Mouse (Mus musculus) spleen, adult 2 months (tissue): ENCODE results near the gene Ahdc1. TPM values are rescaled to one million over a fixed set of nuclear protein-coding genes. Genes with fewer than 3 reads are reported as not detected.

Experiments used
- DNase-seq, 2 experiments: peaks; one replicate each; pipeline versions ENCODE4 v3.0.0 to v3.0.0-alpha.2; 2012 to 2021; ENCODE audit warnings: low spot score in 2 of 2, low read depth in 1 of 2
- H3K27ac ChIP-seq: fragments of 200-500 bp; 2 replicates; pipeline ENCODE4 v1.5.1; 2012; ENCODE audit warnings: low read length, inconsistent platforms; ENCODE audit not compliant: insufficient read depth
- H3K27me3 ChIP-seq: fragments of 200-500 bp; 2 replicates; pipeline ENCODE4 v1.6.1; 2012; ENCODE audit warnings: mild to moderate bottlenecking, moderate library complexity, low read length, inconsistent platforms; ENCODE audit not compliant: control insufficient read depth, insufficient read depth
- H3K36me3 ChIP-seq: fragments of 200-500 bp; 2 replicates; pipeline ENCODE4 v1.6.1; 2012; ENCODE audit warnings: mild to moderate bottlenecking, low read length, inconsistent platforms; ENCODE audit not compliant: control insufficient read depth, insufficient read depth
- H3K4me1 ChIP-seq: fragments of 200-500 bp; 2 replicates; pipeline ENCODE4 v1.6.1; 2011; ENCODE audit warnings: inconsistent platforms; ENCODE audit not compliant: control insufficient read depth, insufficient read depth, insufficient read length
- H3K4me3 ChIP-seq: fragments of 200-500 bp; 2 replicates; pipeline ENCODE4 v1.5.1; 2011; ENCODE audit warnings: mild to moderate bottlenecking, inconsistent platforms; ENCODE audit not compliant: insufficient read depth, insufficient read length; ENCODE audit errors: extremely low read depth
- CTCF ChIP-seq: fragments of 200-500 bp; IDR thresholded peaks from 2 replicates; pipeline ENCODE4 v1.5.1; 2011; ENCODE audit warnings: mild to moderate bottlenecking, inconsistent platforms; ENCODE audit not compliant: insufficient read depth, insufficient read length, insufficient replicate concordance; ENCODE audit errors: extremely low read depth
- POLR2A ChIP-seq: fragments of 200-500 bp; IDR thresholded peaks from 2 replicates; pipeline ENCODE4 v1.6.1; 2011; ENCODE audit warnings: low read depth, low read length, inconsistent platforms
- WGBS: fragments of 180-500 bp; shearing (Covaris S2); methylation state at CpG from one replicate; pipeline ENCODE4 v1.1.7; 2018; 5-methylcytosine and 5-hydroxymethylcytosine counted together
- polyA plus RNA-seq: library from polyadenylated mRNA; depleted of rRNA; stranded (reverse); fragments of >200 nt; gene quantifications from 2 replicates; pipeline ENCODE4 v1.2.3, GENCODE M21; 2012

The Ahdc1 gene
- polyA plus RNA-seq, 1 experiment, result 24.3 TPM

DNA sequence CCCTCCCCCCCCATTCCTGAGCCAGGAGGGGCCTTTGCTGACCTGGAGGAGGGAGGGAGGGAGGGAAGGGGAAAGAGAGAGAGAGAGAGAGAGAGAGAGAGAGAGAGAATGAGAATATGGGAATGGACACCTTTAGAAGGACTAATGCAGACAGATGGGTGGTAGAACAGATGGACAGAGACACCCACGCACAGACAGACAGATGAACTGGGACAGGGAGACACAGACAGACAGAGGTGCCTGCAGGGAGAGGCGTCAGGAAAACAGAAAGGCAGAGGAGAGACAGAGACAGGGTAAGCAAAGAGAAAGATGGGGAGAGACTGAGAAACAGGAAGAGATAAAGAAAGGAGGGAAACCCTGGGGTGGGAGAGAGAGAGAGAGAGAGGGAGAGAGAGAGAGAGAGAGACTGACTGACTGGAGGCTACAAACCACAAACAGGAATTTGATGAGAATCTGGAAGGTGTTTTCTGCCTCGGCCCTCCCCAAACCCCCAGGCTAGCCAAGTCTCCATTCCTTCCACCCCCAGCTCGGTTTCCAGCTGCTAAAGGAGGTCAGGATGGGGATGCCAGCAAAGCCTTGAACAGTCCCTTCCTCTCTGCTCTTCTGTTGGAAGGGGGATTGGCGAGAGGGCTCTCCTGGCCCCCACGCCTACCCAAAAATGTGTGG lies 6.7 kb downstream of the Ahdc1 start:
- TF ChIP-seq POLR2A, result no peak
- TF ChIP-seq CTCF, result no peak
- 57% methylated on average over 6 of the region's 6 CpGs for WGBS
- Histone ChIP-seq H3K27me3 (no peaks in the 10 kb centered on the region), H3K4me3 (no peak overlapping the region), H3K27ac (no peak overlapping the region), H3K36me3 (0 out of 2 replicates have a peak, but pooled peaks cover 1% of the 10 kb centered on the region), H3K4me1 (peaks cover 21% of the 10 kb centered on the region)
- DNase-seq, result no peak

DNA sequence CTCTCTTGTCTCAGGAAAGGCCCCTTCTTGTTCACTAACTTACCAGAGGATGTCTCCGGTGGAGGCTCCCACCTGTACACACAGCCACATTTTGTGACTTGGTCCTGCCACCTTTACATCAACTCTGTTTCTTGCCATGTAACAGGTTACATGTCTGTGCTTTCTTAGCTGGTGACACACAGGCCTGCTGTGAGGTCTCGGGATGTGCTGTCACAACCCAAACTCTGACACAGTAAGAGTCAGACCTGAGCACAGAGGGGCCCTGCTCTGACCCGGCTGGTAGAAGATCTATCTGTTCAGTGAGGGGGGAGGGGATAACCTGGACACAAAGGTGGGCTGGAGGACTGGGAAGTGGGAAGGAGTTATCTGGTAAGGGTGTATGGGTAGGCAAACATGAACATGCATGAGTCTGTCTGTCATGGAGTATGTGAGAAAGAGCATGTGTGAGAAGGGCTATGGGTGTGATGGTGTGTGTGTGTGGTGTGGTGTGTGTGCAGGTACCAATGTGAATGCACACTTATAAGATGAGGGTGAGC lies 7.3 kb downstream of the Ahdc1 start:
- Histone ChIP-seq H3K27me3 (no peaks in the 10 kb centered on the region), H3K4me3 (no peak overlapping the region), H3K4me1 (peaks cover 18% of the 10 kb centered on the region), H3K27ac (no peak overlapping the region), H3K36me3 (0 out of 2 replicates have a peak, but pooled peaks cover 1% of the 10 kb centered on the region)
- TF ChIP-seq POLR2A, result no peak
- no peak for TF ChIP-seq CTCF
- 80% methylated on average over 3 of the region's 3 CpGs for WGBS
- DNase-seq, result no peak

- Histone ChIP-seq H3K4me1 (peaks cover 9% of the 10 kb centered on the region), H3K27me3 (no peaks in the 10 kb centered on the region), H3K36me3 (0 out of 2 replicates have a peak, but pooled peaks cover 1% of the 10 kb centered on the region), H3K4me3 (no peak overlapping the region), H3K27ac (no peak overlapping the region)
- TF ChIP-seq CTCF (no peak), POLR2A (no peak)
- DNase-seq, result no peak
- 87% methylated on average over 5 of the region's 6 CpGs for WGBS
These were observed 9.7 kb downstream of the Ahdc1 start for GRCm38 (mm10) chr4:133020721-133021120.

- Histone ChIP-seq H3K36me3 (0 out of 2 replicates have a peak, but pooled peaks cover 1% of the 10 kb centered on the region), H3K4me1 (peaks cover 9% of the 10 kb centered on the region), H3K27ac (no peak overlapping the region), H3K27me3 (no peaks in the 10 kb centered on the region), H3K4me3 (no peak overlapping the region)
- 78% methylated on average over 9 of the region's 9 CpGs for WGBS
- TF ChIP-seq CTCF (no peak), POLR2A (no peak)
- no peak for DNase-seq
These were observed 10.2 kb downstream of the Ahdc1 start for GRCm38 (mm10) chr4:133021181-133021671.

- H3K27me3 ChIP-seq, result no peaks in the 10 kb centered on the region
- H3K4me3 ChIP-seq, result no peak overlapping the region
- peaks cover 6% of the 10 kb centered on the region for H3K4me1 ChIP-seq
- 96% methylated on average over 14 of the region's 14 CpGs for WGBS
- no peak for DNase-seq
- no peaks in the 10 kb centered on the region for H3K36me3 ChIP-seq
- no peak overlapping the region for H3K27ac ChIP-seq
- TF ChIP-seq POLR2A (no peak), CTCF (no peak)
These were observed 11.2 kb downstream of the Ahdc1 start for GRCm38 (mm10) chr4:133022217-133022616.

- H3K4me1 ChIP-seq, result peaks cover 4% of the 10 kb centered on the region; the same call in 1 of the 2 replicates
- TF ChIP-seq CTCF, result no peak
- no peak for TF ChIP-seq POLR2A
These were observed 12.0 kb downstream of the Ahdc1 start for GRCm38 (mm10) chr4:133022954-133023635.

More at GRCm38 (mm10) chr4:133022954-133023635, 12.0 kb downstream of the Ahdc1 start:
- H3K27ac ChIP-seq, result no peak overlapping the region
- 80% methylated on average over 14 of the region's 14 CpGs for WGBS
- no peaks in the 10 kb centered on the region for H3K36me3 ChIP-seq
- no peaks in the 10 kb centered on the region for H3K27me3 ChIP-seq
- H3K4me3 ChIP-seq, result no peak overlapping the region
- DNase-seq, result no peak
